Mouse (Mus musculus) fibroblast of lung, adult 2 months (primary cell): ENCODE data around the gene Rnf138rt1.

Experiments
- DNase-seq: peaks from one replicate; pipeline ENCODE4 v3.0.0-alpha.2; 2011; ENCODE audit warnings: low read depth

Gene Rnf138rt1

GRCm38 (mm10) chrX:163760617-163761434 lies at the start of gene Rnf138rt1:
Gene Rnf138rt1, minus strand, starts transcription at chrX:163761329.
- no peak for DNase-seq

DNA sequence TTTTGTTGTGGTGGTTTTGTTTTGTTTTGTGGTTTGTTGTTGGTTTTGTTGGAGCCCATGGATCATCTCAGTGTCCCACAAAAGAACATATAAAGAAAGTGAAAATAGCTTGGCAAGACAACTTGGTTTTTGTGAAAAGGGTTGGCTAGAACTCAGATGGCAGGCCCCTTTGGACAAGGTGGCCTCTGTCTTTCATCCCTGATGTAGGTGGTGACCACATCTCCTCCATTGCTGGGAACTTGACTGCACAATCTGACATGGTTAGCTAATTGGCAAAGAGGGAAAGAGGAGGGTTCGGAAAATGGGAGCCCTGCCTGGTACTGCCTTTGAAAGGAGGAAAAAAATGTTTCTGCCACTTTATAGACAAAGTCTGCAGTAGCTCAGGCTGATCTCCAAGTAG lies 46.1 kb upstream of the Rnf138rt1 start:
- no peak for DNase-seq

DNA sequence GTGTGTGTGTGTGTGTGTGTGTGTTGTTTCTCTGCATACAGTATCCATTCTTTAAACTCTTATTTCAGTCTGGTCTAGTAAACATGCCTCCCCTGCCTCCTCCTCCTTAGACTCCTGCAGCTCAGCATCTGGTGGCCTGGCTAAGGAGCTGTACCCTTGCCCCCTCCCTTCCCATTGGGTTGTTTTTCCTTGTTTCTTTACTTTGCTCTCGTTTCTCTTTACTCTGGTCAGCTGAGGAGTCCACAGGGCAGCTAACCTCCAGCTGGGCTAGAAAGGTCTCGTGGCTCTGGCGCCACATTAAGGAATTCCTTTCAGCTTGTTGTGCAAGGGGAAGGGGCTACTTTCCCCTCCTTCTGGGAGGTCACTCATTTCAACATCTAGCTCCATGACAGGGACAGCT lies 5.2 kb upstream of the Rnf138rt1 start:
- DNase-seq = no peak

DNA sequence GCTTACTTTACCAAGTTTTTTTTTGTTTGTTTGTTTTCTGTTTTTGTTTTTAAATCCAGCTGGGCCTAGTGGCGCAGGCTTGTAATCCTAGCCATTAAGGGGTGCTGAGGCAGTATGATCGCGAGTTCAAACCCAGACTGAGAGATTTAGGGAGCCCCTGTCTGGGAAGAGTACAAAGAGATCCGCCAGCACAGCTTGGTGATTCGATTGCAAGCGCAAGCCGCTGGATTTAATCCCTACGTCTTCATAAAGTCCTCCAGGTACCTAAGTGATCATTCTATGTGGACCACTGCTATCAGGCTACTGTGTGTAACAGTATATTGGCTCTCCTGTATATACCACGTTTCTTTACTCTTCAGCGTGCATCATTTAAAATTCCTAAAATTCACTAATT lies 303 bp upstream of the Rnf138rt1 start:
- no peak for DNase-seq

- no peak for DNase-seq
Measured at GRCm38 (mm10) chrX:163745996-163746395, 15.1 kb downstream of the Rnf138rt1 start.

- no peak for DNase-seq
Measured at GRCm38 (mm10) chrX:163743896-163744295, 17.2 kb downstream of the Rnf138rt1 start.

DNA sequence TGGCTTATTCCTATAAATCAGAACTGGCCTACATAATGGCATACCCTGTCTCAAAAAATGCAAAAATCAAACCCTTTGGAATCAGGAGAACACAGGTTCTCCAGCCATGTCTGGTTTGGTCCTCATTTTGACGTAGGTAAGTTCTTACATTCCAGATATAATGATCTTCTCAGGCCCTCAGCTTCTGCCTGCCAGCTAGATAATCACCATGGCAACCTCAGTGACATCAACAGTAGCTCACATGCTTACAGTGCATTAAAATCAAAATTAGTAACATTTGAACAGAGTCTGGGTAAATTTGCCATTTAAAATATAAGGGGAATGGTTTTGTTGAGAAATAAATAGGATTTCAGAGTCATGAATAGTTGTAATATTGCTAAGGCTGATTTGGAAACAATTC lies 22.2 kb downstream of the Rnf138rt1 start:
- no peak for DNase-seq

GRCm38 (mm10) chrX:163734145-163734544 lies 27.0 kb downstream of the Rnf138rt1 start:
- no peak for DNase-seq

DNA sequence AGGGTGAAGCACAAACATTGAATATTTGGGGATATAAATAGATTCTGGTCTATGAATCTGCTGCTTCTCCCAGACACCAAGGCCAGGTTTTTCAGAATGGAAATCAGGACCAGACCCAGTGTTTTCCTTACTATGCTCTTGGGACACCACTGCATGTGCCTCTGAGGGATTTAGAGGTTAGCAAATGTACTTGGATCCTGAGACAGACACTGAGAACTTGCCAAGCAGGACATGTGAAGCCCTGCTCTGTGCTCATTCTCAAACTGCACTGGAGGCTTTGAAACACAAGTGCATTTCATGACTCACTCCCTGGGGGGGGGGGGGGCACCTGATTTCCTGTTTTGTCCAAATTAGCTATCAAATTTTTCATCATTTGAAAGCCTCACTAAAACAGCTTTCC lies 37.5 kb downstream of the Rnf138rt1 start:
- DNase-seq = peak; percentile 65

GRCm38 (mm10) chrX:163722785-163723577 lies 38.1 kb downstream of the Rnf138rt1 start:
- no peak for DNase-seq

DNA sequence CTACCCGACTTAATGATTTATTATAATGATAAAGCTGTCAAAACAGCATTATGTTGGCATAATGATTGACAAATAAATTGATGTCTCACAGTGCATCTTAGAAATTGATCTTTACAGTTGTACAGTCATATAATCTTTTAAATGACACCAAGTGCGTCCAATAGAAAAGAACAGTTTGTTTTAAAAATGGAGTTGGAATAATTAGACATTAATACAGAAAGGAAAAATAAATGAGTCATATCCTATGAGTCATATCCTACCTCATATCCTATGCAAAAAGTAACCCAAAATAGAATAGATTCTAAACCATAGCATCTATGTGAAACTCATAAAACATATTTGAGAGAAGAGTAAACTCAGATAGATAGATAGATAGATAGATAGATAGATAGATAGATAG lies 40.5 kb downstream of the Rnf138rt1 start:
- no peak for DNase-seq
